Mouse (Mus musculus) bone marrow, adult 2 months (tissue): ENCODE data around the gene Clic6. TPM values are rescaled to one million over a fixed set of nuclear protein-coding genes. Genes with fewer than 3 reads are reported as not detected.
A peak's percentile ranks its signal among the peaks of the same experiment; 100 is the strongest.

Source experiments
- H3K27ac ChIP-seq: fragments of 200-500 bp; 2 replicates; pipeline ENCODE4 v1.5.1; 2012; ENCODE audit warnings: low read depth, mild to moderate bottlenecking, control low read depth, inconsistent platforms, low read length; ENCODE audit not compliant: control insufficient read depth, poor library complexity, insufficient read depth
- H3K4me1 ChIP-seq: fragments of 200-500 bp; 2 replicates; pipeline ENCODE4 v1.6.1; 2011; ENCODE audit warnings: low read length; ENCODE audit not compliant: control insufficient read depth, insufficient read depth
- H3K4me3 ChIP-seq: fragments of 200-500 bp; replicated peaks from 2 replicates; pipeline ENCODE3; 2011; ENCODE audit warnings: mild to moderate bottlenecking, low read depth, low read length, control low read depth; ENCODE audit not compliant: control insufficient read depth
- CTCF ChIP-seq: fragments of 200-500 bp; IDR thresholded peaks from 2 replicates; pipeline ENCODE4 v1.5.1; 2011; ENCODE audit warnings: low read length, control low read depth; ENCODE audit not compliant: control insufficient read depth, insufficient read depth
- POLR2A ChIP-seq: fragments of 200-500 bp; IDR thresholded peaks from 2 replicates; pipeline ENCODE4 v1.6.1; 2011; ENCODE audit warnings: low read depth, mild to moderate bottlenecking, control low read depth, low read length, borderline replicate concordance; ENCODE audit not compliant: control insufficient read depth
- WGBS: fragments of 180-500 bp; shearing (Covaris S2); methylation state at CpG from one replicate; pipeline ENCODE4 v1.1.7; 2018; 5-methylcytosine and 5-hydroxymethylcytosine counted together
- polyA plus RNA-seq: library from polyadenylated mRNA; stranded (reverse); fragments of >200 nt; gene quantifications from 2 replicates; pipeline ENCODE4 v1.2.4, GENCODE M21; 2011; ENCODE audit warnings: low replicate concordance; ENCODE audit not compliant: missing spikeins, insufficient read depth, insufficient read length

Gene Clic6
- polyA plus RNA-seq, 1 experiment: not detected

DNA sequence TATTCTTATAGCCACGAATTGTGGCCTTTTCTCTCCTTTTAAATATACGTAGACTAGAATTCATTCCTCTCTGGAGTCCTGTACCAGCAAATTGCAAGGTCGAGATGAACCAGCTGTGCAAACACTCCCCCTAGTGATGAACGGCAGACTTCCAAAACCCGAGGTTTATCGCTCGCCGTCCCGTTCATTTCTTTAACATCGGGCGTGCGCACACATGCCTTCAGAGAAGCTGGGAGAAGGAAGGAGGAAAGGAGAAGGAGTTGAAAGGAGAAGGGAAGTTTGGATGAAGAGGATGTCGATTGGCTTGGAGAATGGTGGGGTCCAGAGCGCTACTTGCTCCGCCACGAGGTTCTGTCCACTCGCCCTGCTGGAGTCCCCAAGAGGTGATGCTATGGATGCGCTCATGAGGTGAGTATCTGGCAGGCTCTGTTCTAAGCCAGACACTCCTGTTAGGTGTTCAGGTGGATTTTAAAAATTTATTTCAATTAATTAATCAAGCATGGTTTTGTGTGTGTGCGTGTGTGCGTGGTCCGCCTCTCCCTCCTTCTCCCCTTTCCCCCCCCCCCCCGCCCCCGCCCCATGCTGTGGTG lies 6.9 kb upstream of the Clic6 start:
- TF ChIP-seq POLR2A (no peak), CTCF (peak; percentile 26; the same call in 1 of the 2 replicates)
- no peaks in the 10 kb centered on the region for H3K4me1 ChIP-seq
- whole genome bisulfite sequencing: 23% methylated on average over 21 of the region's 23 CpGs
- no peak overlapping the region for H3K4me3 ChIP-seq
- H3K27ac ChIP-seq: no peak overlapping the region

DNA sequence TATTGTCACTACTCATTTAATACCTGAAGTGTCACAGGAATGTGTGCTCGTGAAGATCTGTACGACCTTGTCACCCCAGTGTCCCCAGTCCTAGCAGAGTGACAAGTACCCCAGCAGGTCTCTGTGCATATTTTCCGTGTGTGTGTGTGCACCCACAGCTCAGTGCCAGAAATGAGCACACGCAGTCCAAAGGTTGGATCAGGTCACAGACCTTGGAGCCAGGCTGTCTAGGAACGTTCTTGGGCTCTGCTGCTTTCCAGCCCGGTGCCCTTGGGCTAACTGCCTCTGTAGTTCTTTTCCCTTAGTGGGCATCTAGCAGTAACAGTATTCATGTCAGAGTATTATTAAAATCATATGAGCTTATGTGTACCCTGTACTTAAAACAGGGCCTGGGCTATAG lies 1.6 kb downstream of the Clic6 start:
- H3K27ac ChIP-seq: no peak overlapping the region
- TF ChIP-seq CTCF (no peak), POLR2A (no peak)
- WGBS: 79% methylated on average over 6 of the region's 6 CpGs
- H3K4me1 ChIP-seq: no peaks in the 10 kb centered on the region
- no peak overlapping the region for H3K4me3 ChIP-seq

- 55% methylated on average over 4 of the region's 4 CpGs for WGBS
- no peaks in the 10 kb centered on the region for H3K4me1 ChIP-seq
These were observed 2.0 kb downstream of the Clic6 start for GRCm38 (mm10) chr16:92487489-92487888.

DNA sequence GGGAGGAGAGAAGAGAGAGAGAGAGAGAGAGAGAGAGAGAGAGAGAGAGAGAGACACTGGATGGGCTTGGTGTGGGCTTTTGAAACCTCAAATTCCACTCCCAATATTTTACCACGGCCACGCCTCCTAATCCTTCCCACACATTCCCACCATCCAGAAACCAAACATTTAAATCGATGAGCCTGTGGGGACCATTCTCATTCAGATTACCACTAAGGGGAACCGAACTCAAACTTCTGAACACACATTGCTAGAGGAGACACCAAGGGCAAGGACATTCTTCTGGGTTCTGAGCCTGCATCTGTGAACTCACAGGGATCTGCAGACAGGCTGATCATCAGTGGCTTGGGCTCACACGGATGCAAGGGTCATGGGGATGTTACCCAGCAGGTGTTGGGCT lies 2.9 kb downstream of the Clic6 start:
- Histone ChIP-seq H3K4me3 (no peak overlapping the region), H3K27ac (no peak overlapping the region), H3K4me1 (no peaks in the 10 kb centered on the region)
- TF ChIP-seq CTCF (no peak), POLR2A (no peak)
- WGBS: 84% methylated on average over 5 of the region's 5 CpGs

More at GRCm38 (mm10) chr16:92487489-92487888, 2.0 kb downstream of the Clic6 start:
- H3K27ac ChIP-seq: no peak overlapping the region
- H3K4me3 ChIP-seq: no peak overlapping the region
- TF ChIP-seq CTCF (peak; percentile 34; the same call in 1 of the 2 replicates), POLR2A (no peak)

GRCm38 (mm10) chr16:92489356-92489755 lies 3.8 kb downstream of the Clic6 start:
- no peak overlapping the region for H3K27ac ChIP-seq
- H3K4me1 ChIP-seq: no peaks in the 10 kb centered on the region
- 61% methylated on average over 9 of the region's 9 CpGs for WGBS
- H3K4me3 ChIP-seq: no peak overlapping the region
- TF ChIP-seq CTCF (no peak), POLR2A (no peak)

DNA sequence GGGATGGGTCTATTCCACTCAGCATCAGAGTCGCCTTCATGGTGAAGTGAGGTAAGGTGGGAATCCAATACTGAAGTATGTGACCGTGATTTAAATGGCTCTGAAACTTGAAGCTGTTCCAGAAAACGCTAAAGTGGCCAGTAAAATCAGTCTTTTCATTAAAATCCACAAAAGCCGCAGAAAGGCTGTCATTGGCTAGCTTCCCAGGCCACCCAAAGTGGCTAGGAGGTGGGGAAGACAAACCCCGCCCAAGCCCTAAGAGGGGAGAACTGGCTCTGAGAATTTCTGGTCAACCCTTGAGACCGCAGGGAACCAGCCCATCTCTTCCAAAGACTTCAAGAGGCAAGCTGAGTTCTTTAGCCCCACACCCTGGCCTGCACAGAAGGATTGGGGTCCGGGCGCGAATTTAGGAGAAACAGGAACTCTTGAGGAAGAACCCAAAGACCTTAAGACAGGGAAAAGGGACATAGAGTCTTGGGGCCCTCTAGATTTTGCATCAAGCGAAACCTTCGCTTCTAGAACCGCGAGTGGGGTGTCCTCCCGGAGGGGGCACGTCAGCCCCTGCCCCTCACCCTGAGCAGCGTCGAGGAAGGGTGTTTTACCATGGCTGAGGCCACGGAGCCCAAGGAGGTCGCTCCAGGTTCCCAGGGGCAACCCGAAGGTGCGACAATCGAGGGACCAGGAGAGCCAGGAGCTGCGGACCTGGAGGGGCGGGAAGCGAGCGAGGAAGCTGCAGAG lies 12.5 kb downstream of the Clic6 start:
- Histone ChIP-seq H3K4me1 (no peaks in the 10 kb centered on the region), H3K27ac (no peak overlapping the region; the same call in 1 of the 2 replicates), H3K4me3 (no peak overlapping the region)
- TF ChIP-seq POLR2A (no peak), CTCF (no peak)
- 8% methylated on average over 26 of the region's 26 CpGs for WGBS

DNA sequence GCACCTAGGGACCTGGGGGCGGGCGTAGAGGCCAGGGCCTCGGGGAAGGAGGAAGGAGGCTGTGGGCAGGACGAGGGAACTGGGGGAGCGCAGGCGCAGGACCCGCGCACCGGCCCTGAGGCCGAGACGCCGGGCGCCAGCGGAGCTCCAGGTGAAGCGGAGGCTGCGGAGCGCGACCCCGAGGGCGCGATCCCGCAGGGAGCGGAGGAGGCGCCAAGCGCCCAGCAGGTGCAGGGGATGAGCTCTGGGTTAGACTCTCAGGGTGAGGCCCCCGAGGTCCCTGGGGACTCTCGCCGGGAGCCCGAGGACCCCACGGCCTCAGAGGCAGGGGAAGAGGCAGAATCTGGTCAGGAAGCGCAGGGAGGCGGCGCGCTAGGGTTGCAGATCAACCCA lies 13.0 kb downstream of the Clic6 start:
- no peaks in the 10 kb centered on the region for H3K4me1 ChIP-seq
- no peak overlapping the region for H3K4me3 ChIP-seq
- TF ChIP-seq POLR2A (no peak), CTCF (no peak)
- WGBS: under 1% methylated on average over 34 of the region's 34 CpGs
- no peak overlapping the region; the same call in 1 of the 2 replicates for H3K27ac ChIP-seq

GRCm38 (mm10) chr16:92499324-92499723 lies 13.8 kb downstream of the Clic6 start:
- Histone ChIP-seq H3K4me3 (no peak overlapping the region), H3K27ac (no peak overlapping the region), H3K4me1 (no peaks in the 10 kb centered on the region)
- 35% methylated on average over 15 of the region's 15 CpGs for whole genome bisulfite sequencing
- TF ChIP-seq POLR2A: no peak
- no peak for TF ChIP-seq CTCF
